Mouse (Mus musculus) heart, adult 2 months (tissue): ENCODE results near the gene Myo9a. TPM values are rescaled to one million over a fixed set of nuclear protein-coding genes. Genes with fewer than 3 reads are reported as not detected.

Source experiments
- DNase-seq, 2 experiments: peaks; one replicate each; pipeline ENCODE4 v3.0.0; 2021
- H3K27ac ChIP-seq: fragments of 200-600 bp; 2 replicates; pipeline ENCODE4 v1.8.1; 2022
- H3K27me3 ChIP-seq: fragments of 200-500 bp; 2 replicates; pipeline ENCODE4 v1.6.1; 2012; ENCODE audit warnings: mild to moderate bottlenecking, low read length, inconsistent platforms, mixed read lengths; ENCODE audit not compliant: control insufficient read depth, insufficient read depth
- H3K36me3 ChIP-seq: fragments of 200-500 bp; 2 replicates; pipeline ENCODE4 v1.6.1; 2012; ENCODE audit warnings: low read length, inconsistent platforms; ENCODE audit not compliant: control insufficient read depth, insufficient read depth
- H3K4me1 ChIP-seq: fragments of 200-500 bp; 2 replicates; pipeline ENCODE4 v1.6.1; 2011; ENCODE audit warnings: low read length; ENCODE audit not compliant: control insufficient read depth, insufficient read depth
- H3K4me3 ChIP-seq: fragments of 200-600 bp; 2 replicates; pipeline ENCODE4 v1.8.1; 2022
- H3K79me2 ChIP-seq: fragments of 200-500 bp; replicated peaks from 2 replicates; pipeline ENCODE4 v1.6.1; 2012; ENCODE audit warnings: mild to moderate bottlenecking, inconsistent platforms, low read length, moderate library complexity, mixed read lengths; ENCODE audit not compliant: control insufficient read depth, insufficient read depth
- H3K9ac ChIP-seq: fragments of 200-500 bp; 2 replicates; pipeline ENCODE4 v1.6.1; 2012; ENCODE audit warnings: low read depth, mild to moderate bottlenecking, control low read depth, inconsistent platforms, low read length, mixed read lengths
- CTCF ChIP-seq: fragments of 200-600 bp; IDR thresholded peaks from 2 replicates; pipeline ENCODE4 v1.8.1; 2022; ENCODE audit warnings: antibody characterized with exemption, mild to moderate bottlenecking, moderate library complexity
- EP300 ChIP-seq: fragments of 200-500 bp; IDR thresholded peaks from 2 replicates; pipeline ENCODE4 v1.6.1; 2011; ENCODE audit warnings: low read depth, low read length, control low read depth; ENCODE audit not compliant: insufficient read depth
- POLR2A ChIP-seq: fragments of 200-500 bp; IDR thresholded peaks from 2 replicates; pipeline ENCODE4 v1.6.1; 2011; ENCODE audit warnings: mild to moderate bottlenecking, low read depth, low read length, control low read depth; ENCODE audit not compliant: insufficient read depth
- WGBS: fragments of 180-500 bp; shearing (Covaris S2); methylation state at CpG from one replicate; pipeline ENCODE4 v1.1.7; 2018; 5-methylcytosine and 5-hydroxymethylcytosine counted together
- intact Hi-C: fragments of 180-260 bp; cut with DNase I; formaldehyde crosslinking; loops from one replicate; pipeline ENCODE4 v1.15.1; 2025
- polyA plus RNA-seq: library from polyadenylated mRNA; depleted of rRNA; stranded (reverse); fragments of >200 nt; gene quantifications from 2 replicates; pipeline ENCODE4 v1.2.3, GENCODE M21; 2012
- total RNA-seq, 2 experiments: library from RNA; stranded (reverse); gene quantifications; 2 replicates each; pipeline ENCODE4 v1.2.3; 2021

Gene Myo9a
- total and polyA plus RNA-seq, 3 experiments, result 1.9 to 13.1 (median 11.0) TPM

DNA sequence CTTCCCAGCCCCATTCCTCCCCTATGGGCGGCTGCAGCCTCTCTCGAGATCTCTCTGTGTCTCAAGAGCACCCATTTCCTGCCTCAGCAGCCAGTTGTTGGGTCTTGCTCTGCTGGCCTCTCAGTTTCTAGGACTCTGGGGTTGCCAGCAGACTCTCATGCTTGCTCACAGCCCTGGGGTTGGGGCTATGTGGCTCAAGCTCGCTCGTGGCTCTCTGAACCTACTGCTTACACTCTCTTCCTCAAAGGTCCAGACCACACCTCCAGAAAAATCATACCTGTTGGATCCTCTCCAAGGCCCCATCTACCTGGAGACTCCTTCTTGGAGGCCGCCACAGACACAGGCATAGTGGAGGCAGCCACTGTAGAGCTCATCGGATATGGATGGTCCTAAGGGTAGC is 198.8 kb downstream of the Myo9a start:
- DNase-seq, result peak in 1 of 2 experiments; percentile 8
- no peaks in the 10 kb centered on the region for H3K27me3 ChIP-seq
- H3K4me3 ChIP-seq, result no peak overlapping the region
- no peaks in the 10 kb centered on the region for H3K36me3 ChIP-seq
- H3K79me2 ChIP-seq, result no peaks in the 10 kb centered on the region
- WGBS, result 75% methylated on average over 6 of the region's 6 CpGs
- H3K9ac ChIP-seq, result no peak overlapping the region
- TF ChIP-seq EP300, result no peak
- no peak for TF ChIP-seq CTCF
- TF ChIP-seq POLR2A, result no peak
- H3K27ac ChIP-seq, result no peak overlapping the region
- no peaks in the 10 kb centered on the region for H3K4me1 ChIP-seq
- intact Hi-C loops, result no loop called here

GRCm38 (mm10) chr9:59949981-59950380 is 199.3 kb downstream of the Myo9a start:
- intact Hi-C loops, result no loop called here
- DNase-seq, result peak in 1 of 2 experiments; percentile 6
- H3K9ac ChIP-seq, result no peak overlapping the region
- no peak overlapping the region for H3K27ac ChIP-seq
- no peak overlapping the region for H3K4me3 ChIP-seq
- no peaks in the 10 kb centered on the region for H3K79me2 ChIP-seq
- H3K4me1 ChIP-seq, result no peaks in the 10 kb centered on the region
- no peaks in the 10 kb centered on the region for H3K27me3 ChIP-seq
- TF ChIP-seq EP300 (no peak), CTCF (no peak), POLR2A (no peak)
- 85% methylated on average over 5 of the region's 5 CpGs for WGBS
- H3K36me3 ChIP-seq, result no peaks in the 10 kb centered on the region

DNA sequence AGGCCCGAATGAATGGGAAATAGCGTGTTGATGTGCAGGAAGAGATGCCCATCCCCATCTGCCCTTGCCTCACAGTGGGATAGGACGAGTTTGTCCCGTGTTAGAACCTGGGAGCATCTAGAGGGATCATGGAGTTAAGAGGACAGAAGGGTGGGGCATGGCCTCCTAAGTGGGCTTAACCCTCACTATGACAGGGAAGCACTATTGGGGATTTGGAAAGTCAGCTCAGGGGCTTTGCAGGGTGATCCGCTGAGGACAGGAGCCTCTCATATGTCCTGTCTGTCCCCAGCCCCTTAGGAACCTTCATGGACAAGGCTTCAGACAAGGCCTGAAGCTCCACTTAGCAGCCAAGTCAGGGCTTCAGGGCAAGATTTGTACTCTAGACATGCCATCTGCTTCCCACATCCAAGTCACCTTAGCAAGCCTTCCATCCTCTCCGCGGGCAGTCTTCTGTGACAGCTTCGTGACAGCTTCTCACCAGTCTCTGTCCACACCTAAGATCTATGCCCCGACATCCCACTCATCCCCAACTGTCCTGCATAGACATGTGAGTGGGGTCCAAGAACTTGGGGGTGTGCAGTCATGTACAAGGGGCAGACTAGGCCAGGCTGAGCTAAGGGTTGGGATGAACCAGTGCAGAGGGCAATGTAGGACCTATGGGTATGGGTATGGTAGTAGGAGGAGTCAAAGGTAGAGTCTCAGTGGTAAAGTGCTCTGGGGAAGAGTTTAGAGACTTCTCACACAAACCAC is 200.5 kb downstream of the Myo9a start:
- intact Hi-C loops, result no loop called here
- peak in 1 of 2 experiments; percentile 10 for DNase-seq
- WGBS, result 88% methylated on average over 9 of the region's 9 CpGs

DNA sequence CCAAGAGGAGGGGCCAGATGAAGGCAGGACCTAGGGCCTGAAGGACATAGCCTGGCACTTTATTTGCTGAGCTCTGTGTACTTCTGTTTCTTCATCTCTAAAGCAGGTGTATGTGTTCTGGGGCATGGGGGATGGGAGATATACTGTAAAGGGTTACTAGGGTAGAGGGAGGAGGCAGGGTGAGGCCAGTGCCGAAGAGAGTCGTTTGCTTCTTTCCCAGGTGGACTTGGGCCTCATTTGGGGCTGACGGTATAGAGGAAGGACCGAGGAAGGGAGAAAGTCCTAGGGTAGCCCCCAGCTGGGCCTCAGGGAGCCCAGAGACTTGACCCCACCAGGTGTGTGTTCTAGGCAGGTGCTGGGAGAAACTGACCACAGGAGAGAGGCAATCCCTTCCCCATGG is 201.2 kb downstream of the Myo9a start:
- no peaks in the 10 kb centered on the region for H3K27me3 ChIP-seq
- no peak overlapping the region for H3K4me3 ChIP-seq
- 80% methylated on average over 4 of the region's 4 CpGs for WGBS
- no peaks in the 10 kb centered on the region for H3K4me1 ChIP-seq
- no peak overlapping the region for H3K9ac ChIP-seq
- TF ChIP-seq CTCF, result no peak
- no peak for TF ChIP-seq POLR2A
- TF ChIP-seq EP300, result no peak
- no peak overlapping the region for H3K27ac ChIP-seq
- intact Hi-C loops, result no loop called here
- DNase-seq, result no peak
- no peaks in the 10 kb centered on the region for H3K36me3 ChIP-seq
- no peaks in the 10 kb centered on the region for H3K79me2 ChIP-seq

More for the DNA sequence above, 200.5 kb downstream of the Myo9a start:
- Histone ChIP-seq H3K79me2 (no peaks in the 10 kb centered on the region), H3K4me3 (no peak overlapping the region), H3K36me3 (no peaks in the 10 kb centered on the region), H3K9ac (no peak overlapping the region), H3K27me3 (no peaks in the 10 kb centered on the region), H3K4me1 (no peaks in the 10 kb centered on the region), H3K27ac (no peak overlapping the region)
- TF ChIP-seq CTCF (no peak), POLR2A (no peak), EP300 (no peak)

DNA sequence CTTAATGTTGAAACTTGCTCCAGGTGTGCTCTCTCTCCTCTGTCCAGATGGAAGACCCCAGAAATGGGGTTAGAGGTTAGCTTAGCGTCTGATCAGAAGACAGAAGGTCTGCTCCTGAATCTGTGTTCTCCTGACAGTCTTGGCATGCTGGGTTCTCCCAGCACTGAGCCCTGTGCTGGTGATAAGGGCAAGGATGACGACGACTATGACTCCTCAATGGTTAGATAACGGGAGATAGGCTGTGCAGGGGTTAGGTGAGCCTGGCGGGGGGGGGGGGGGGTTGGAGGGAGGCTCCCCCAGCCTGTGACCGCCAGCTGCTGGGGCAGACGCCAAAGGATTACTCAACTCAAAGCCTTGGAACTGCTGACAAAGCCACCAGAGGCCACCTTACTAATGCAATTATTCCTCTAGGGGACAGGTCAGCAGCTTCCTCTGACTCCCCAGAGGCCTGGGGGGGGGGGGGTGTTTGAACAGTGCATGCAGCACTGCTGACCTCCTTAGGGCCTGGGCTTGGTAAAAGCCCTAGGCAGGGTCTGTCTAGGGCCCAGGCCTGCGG is 201.9 kb downstream of the Myo9a start:
- intact Hi-C loops, result no loop called here
- H3K4me1 ChIP-seq, result no peaks in the 10 kb centered on the region
- no peaks in the 10 kb centered on the region for H3K36me3 ChIP-seq
- H3K9ac ChIP-seq, result no peak overlapping the region
- 50% methylated on average over 8 of the region's 8 CpGs for WGBS
- no peak for TF ChIP-seq EP300
- no peak for TF ChIP-seq CTCF
- TF ChIP-seq POLR2A, result no peak
- no peaks in the 10 kb centered on the region for H3K27me3 ChIP-seq
- H3K4me3 ChIP-seq, result no peak overlapping the region
- no peaks in the 10 kb centered on the region for H3K79me2 ChIP-seq
- peak in 1 of 2 experiments; percentile 12 for DNase-seq
- H3K27ac ChIP-seq, result no peak overlapping the region

- peak in 1 of 2 experiments; percentile 4 for DNase-seq
- Histone ChIP-seq H3K27ac (no peak overlapping the region), H3K4me1 (no peaks in the 10 kb centered on the region), H3K79me2 (no peaks in the 10 kb centered on the region), H3K9ac (no peak overlapping the region), H3K27me3 (no peaks in the 10 kb centered on the region), H3K36me3 (no peaks in the 10 kb centered on the region), H3K4me3 (no peak overlapping the region)
- intact Hi-C loops, result no loop called here
- WGBS, result 94% methylated on average over 7 of the region's 7 CpGs
- TF ChIP-seq CTCF (no peak), POLR2A (no peak), EP300 (no peak)
Observed at GRCm38 (mm10) chr9:59953556-59953955, 202.9 kb downstream of the Myo9a start.
